Mouse (Mus musculus) v-Abl transformed pro-B cells (cell line): Measurements from ENCODE around the gene Spire2.

Experiments
- in situ Hi-C, 2 experiments: fragments of 400-800 bp; cut with MboI; formaldehyde crosslinking; loops; one replicate each; pipeline ENCODE4 v1.15.1; 2025; ENCODE audit not compliant: unreplicated experiment in 2 of 2

Gene Spire2

GRCm38 (mm10) chr8:123333091-123333587, 626 bp downstream of the Spire2 start:
- in situ Hi-C loops: no loop called here

GRCm38 (mm10) chr8:123333864-123334263, 1.4 kb downstream of the Spire2 start:
- in situ Hi-C loops: no loop called here

GRCm38 (mm10) chr8:123334467-123334866, 2.0 kb downstream of the Spire2 start:
- in situ Hi-C loops: no loop called here

GRCm38 (mm10) chr8:123337475-123337874, 5.0 kb downstream of the Spire2 start:
- in situ Hi-C loops: no loop called here

GRCm38 (mm10) chr8:123340071-123340470, 7.6 kb downstream of the Spire2 start:
- in situ Hi-C loops: no loop called here

- in situ Hi-C loops: no loop called here
Measured at GRCm38 (mm10) chr8:123341040-123342015, 8.8 kb downstream of the Spire2 start.

GRCm38 (mm10) chr8:123342253-123342652, 9.7 kb downstream of the Spire2 start:
- in situ Hi-C loops: no loop called here

- in situ Hi-C loops: no loop called here
Measured at GRCm38 (mm10) chr8:123342911-123343310, 10.4 kb downstream of the Spire2 start.

- in situ Hi-C loops: no loop called here
Measured at GRCm38 (mm10) chr8:123343422-123343821, 10.9 kb downstream of the Spire2 start.

- in situ Hi-C loops: no loop called here
Measured at GRCm38 (mm10) chr8:123345135-123345534, 12.6 kb downstream of the Spire2 start.

- in situ Hi-C loops: no loop called here
Measured at GRCm38 (mm10) chr8:123345856-123346255, 13.3 kb downstream of the Spire2 start.

- in situ Hi-C loops: no loop called here
Measured at GRCm38 (mm10) chr8:123347293-123347692, 14.8 kb downstream of the Spire2 start.

GRCm38 (mm10) chr8:123348237-123348843, 15.8 kb downstream of the Spire2 start:
- in situ Hi-C loops: no loop called here

- in situ Hi-C loops: no loop called here
Measured at GRCm38 (mm10) chr8:123349073-123349472, 16.6 kb downstream of the Spire2 start.

- in situ Hi-C loops: no loop called here
Measured at GRCm38 (mm10) chr8:123352118-123352517, 19.6 kb downstream of the Spire2 start.

GRCm38 (mm10) chr8:123352786-123353185, 20.3 kb downstream of the Spire2 start:
- in situ Hi-C loops: no loop called here

- in situ Hi-C loops: no loop called here
Measured at GRCm38 (mm10) chr8:123353216-123353615, 20.7 kb downstream of the Spire2 start.

GRCm38 (mm10) chr8:123361082-123361739, 28.7 kb downstream of the Spire2 start:
- in situ Hi-C loops: loop anchor here (5.0 to 10.0 kb wide), 2 partner anchors 39 to 64 kb away; partner anchors contain the start of gene Def8 (in 1 of the 2)

- in situ Hi-C loops: no loop called here
Measured at GRCm38 (mm10) chr8:123373403-123374238, 41.1 kb downstream of the Spire2 start, which contains the start of gene Tcf25. TSS of gene Tcf25 (plus strand) at chr8:123373753.

GRCm38 (mm10) chr8:123374239-123374578, 41.7 kb downstream of the Spire2 start:
- in situ Hi-C loops: no loop called here
